Mouse (Mus musculus): ENCODE data around the gene Vash2. TPM values are rescaled to one million over a fixed set of nuclear protein-coding genes. Genes with fewer than 3 reads are reported as not detected.

The Vash2 gene
- total RNA-seq, 2 experiments from 2014 or later: 1.4 to 1.5 TPM

GRCm38 (mm10) chr1:190976887-190977573, 2.1 kb downstream of the Vash2 start:
- no peak for DNase-seq (ENCODE audit: low spot score in 2 of 2)

GRCm38 (mm10) chr1:190974833-190975232, 4.3 kb downstream of the Vash2 start:
- no peak for DNase-seq (ENCODE audit: low spot score in 2 of 2)

- DNase-seq (ENCODE audit: low spot score in 2 of 2): no peak
Observed at GRCm38 (mm10) chr1:190974191-190974590, 4.9 kb downstream of the Vash2 start.

- no peak for DNase-seq (ENCODE audit: low spot score in 2 of 2)
Observed at GRCm38 (mm10) chr1:190972612-190973192, 6.4 kb downstream of the Vash2 start.

GRCm38 (mm10) chr1:190971708-190972610, 7.1 kb downstream of the Vash2 start:
- peak in 1 of 2 experiments; percentile 49 for DNase-seq (ENCODE audit: low spot score in 2 of 2)

GRCm38 (mm10) chr1:190968010-190968409, 11.1 kb downstream of the Vash2 start:
- DNase-seq (ENCODE audit: low spot score in 2 of 2): no peak

- no peak for DNase-seq (ENCODE audit: low spot score in 2 of 2)
Observed at GRCm38 (mm10) chr1:190964992-190965780, 13.9 kb downstream of the Vash2 start.

GRCm38 (mm10) chr1:190962760-190963159, 16.3 kb downstream of the Vash2 start:
- no peak for DNase-seq (ENCODE audit: low spot score in 2 of 2)

GRCm38 (mm10) chr1:190958821-190959220, 20.3 kb downstream of the Vash2 start:
- DNase-seq (ENCODE audit: low spot score in 2 of 2): no peak

- DNase-seq (ENCODE audit: low spot score in 2 of 2): no peak
Observed at GRCm38 (mm10) chr1:190953009-190953408, 26.1 kb downstream of the Vash2 start.

- no peak for DNase-seq (ENCODE audit: low spot score in 2 of 2)
Observed at GRCm38 (mm10) chr1:190951014-190951413, 28.1 kb downstream of the Vash2 start.

- DNase-seq (ENCODE audit: low spot score in 2 of 2): no peak
Observed at GRCm38 (mm10) chr1:190948846-190949245, 30.2 kb downstream of the Vash2 start.

GRCm38 (mm10) chr1:190948439-190948838, 30.7 kb downstream of the Vash2 start:
- DNase-seq (ENCODE audit: low spot score in 2 of 2): no peak

- DNase-seq (ENCODE audit: low spot score in 2 of 2): no peak
Observed at GRCm38 (mm10) chr1:190947986-190948385, 31.1 kb downstream of the Vash2 start.

- DNase-seq (ENCODE audit: low spot score in 2 of 2): peak; percentile 58 to 85
Observed at GRCm38 (mm10) chr1:190944109-190944760, 34.9 kb downstream of the Vash2 start.

- DNase-seq (ENCODE audit: low spot score in 2 of 2): no peak
Observed at GRCm38 (mm10) chr1:190939803-190940202, 39.3 kb downstream of the Vash2 start.

- no peak for DNase-seq (ENCODE audit: low spot score in 2 of 2)
Observed at GRCm38 (mm10) chr1:190930181-190930580, 48.9 kb downstream of the Vash2 start.

- DNase-seq (ENCODE audit: low spot score in 2 of 2): peak in 1 of 2 experiments; percentile 51
Observed at GRCm38 (mm10) chr1:190929010-190929695, 49.9 kb downstream of the Vash2 start.

GRCm38 (mm10) chr1:190928370-190929009, 50.6 kb downstream of the Vash2 start:
- peak; percentile 98 for DNase-seq (ENCODE audit: low spot score in 2 of 2)

Data from layer of hippocampus, adult 18-20 months (tissue).